Mouse (Mus musculus): Measurements from ENCODE around the gene Ifit1bl1. TPM values are rescaled to one million over a fixed set of nuclear protein-coding genes. Genes with fewer than 3 reads are reported as not detected.
"Not testable (repeated sequence)": the region's sequence is repeated elsewhere in the genome, so short reads cannot be mapped to it uniquely, and the experiment has no call there.

Ifit1bl1 gene
- total RNA-seq (2022), result 1 to 10 TPM; 1.3 to 2.1 (median 1.6) TPM

- DNase-seq (ENCODE audit: low spot score in 2 of 2), result not testable (repeated sequence)
Observed at GRCm38 (mm10) chr19:34601888-34602287, at the start of gene Ifit1bl1. Gene Ifit1bl1 (minus strand): TSS chr19:34601956.

GRCm38 (mm10) chr19:34650997-34651396 lies 49.2 kb upstream of the Ifit1bl1 start:
- no peak for DNase-seq (ENCODE audit: low spot score in 2 of 2)

DNA sequence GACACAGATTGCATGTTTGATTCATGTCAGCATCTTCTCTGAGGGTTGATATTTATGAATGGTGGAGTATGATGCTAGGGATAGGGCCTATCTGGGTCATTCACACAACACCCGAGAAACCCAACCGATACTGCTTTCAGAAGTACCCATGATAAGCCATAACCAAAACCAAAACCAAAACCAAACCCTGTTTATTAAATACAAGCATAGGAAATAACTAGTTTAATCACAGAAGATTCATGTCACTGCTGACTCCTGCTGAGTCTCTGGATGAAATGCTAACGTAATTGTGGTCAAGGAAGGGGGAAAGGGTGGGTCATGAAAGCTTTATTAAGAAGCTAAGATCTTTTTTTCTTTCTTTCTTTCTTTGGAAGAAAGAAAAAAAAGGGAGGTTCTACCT lies 48.5 kb upstream of the Ifit1bl1 start:
- DNase-seq (ENCODE audit: low spot score in 2 of 2), result no peak

DNA sequence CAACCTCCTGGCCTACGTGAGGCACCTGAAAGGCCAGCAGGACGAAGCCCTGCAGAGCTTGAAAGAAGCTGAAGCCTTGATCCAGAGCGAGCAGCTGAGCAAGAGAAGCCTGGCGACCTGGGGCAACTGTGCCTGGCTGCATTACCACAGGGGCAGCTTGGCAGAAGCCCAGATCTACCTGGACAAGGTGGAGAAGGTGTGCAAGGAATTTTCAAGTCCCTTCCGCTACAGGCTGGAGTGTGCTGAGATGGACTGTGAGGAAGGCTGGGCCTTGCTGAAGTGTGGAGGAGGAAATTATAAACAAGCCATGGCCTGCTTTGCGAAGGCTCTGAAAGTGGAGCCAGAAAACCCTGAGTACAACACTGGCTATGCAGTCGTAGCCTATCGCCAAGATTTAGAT lies 45.9 kb upstream of the Ifit1bl1 start:
- not testable (repeated sequence) for DNase-seq (ENCODE audit: low spot score in 2 of 2)

- no peak for DNase-seq (ENCODE audit: low spot score in 2 of 2)
Observed at GRCm38 (mm10) chr19:34642616-34643015, 40.9 kb upstream of the Ifit1bl1 start.

DNA sequence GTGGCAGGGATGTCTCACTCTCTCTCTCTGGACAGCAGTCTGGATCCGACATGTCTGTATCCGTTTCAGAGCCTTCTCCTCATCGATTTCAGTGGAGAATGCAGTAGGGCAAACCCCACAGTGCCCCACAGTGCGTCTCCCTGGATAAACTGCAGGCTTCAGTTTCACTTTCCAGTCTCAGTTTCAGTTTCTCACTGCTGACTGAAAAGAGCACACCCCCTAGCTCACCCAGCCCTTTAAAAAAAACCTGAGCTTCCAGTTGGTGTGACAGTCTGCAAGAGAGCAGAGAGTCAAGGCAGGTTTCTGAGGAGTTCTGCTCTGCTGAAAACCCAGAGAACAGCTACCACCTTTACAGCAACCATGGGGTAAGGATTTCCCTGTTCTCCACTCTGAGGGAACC lies 38.9 kb upstream of the Ifit1bl1 start, which contains the start of the genes Ifit1bl2 and Ifit1:
Gene Ifit1bl2, minus strand, starts transcription at position 121 of the 400 bp plus-strand sequence.
Gene Ifit1, plus strand, starts transcription at position 249 of the 400 bp plus-strand sequence.
- DNase-seq (ENCODE audit: low spot score in 2 of 2), result no peak

DNA sequence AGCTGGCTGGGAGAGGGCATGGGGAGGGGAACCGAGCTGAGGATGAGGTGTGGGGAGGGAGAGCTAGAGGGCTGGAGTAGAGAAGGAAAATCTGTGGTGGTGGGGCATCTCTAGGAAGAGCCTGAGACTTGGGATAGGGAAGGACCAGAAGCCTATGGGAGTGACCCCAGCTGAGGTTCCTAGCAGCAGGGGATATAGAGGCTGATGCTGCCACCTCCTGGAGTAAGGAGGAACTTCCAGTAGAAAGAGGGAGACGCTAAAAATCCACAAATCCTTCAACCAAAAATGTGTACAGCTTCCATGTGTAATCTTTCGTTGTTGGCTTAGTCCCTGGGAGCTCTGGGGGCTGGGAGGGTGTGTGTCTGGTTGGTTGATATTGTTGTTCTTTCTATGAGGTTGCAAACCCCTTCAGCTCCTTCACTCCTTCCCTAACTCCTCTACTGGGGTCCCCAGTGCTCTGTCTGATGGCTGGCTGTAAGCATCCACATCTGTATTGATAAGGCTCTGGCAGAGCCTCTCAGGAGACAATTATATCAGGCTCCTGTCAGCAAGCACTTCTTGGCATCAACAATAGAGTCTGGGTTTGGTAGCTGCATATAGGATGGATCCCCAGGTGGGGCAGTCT lies 35.3 kb upstream of the Ifit1bl1 start:
- DNase-seq (ENCODE audit: low spot score in 2 of 2), result peak; percentile 27 to 58

DNA sequence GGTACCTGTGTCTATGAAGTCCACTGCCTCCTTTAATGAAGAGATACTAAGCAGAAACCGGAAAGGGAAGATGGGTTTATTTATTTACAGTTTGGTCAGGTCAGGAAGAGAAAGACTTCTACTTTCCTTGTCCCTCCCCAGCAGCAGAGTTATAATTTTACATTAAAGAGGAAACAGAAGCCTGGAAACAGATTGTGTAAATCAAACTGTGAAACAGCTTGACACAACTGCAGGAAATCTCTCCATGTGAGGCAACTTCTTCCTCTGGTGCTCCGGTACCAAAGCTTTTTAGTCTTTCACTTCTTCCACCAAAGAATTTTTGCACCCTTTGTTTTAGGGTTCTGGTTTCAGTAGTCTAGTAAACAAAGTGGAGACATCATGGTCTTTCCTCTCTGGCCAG lies 31.7 kb upstream of the Ifit1bl1 start:
- no peak for DNase-seq (ENCODE audit: low spot score in 2 of 2)

DNA sequence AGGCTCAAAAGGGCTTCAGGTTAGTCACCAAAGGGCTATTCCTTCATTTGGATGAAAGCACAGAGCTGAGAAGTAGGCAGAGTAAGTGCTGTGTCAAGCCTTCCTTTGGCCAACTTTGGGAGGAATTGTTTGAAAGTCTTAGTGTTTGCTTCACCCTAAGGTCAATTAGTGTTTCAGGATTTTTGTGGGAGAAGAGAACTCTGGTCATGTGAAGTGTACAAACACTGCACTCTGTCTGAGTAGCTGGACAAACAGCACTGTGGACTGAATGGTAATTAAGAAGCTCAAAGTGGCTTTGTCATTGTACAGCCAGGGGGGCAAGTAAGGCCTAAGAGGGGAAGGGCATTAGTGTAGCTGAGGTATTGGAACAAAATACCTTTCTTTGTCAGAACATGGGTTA lies 29.7 kb upstream of the Ifit1bl1 start:
- no peak for DNase-seq (ENCODE audit: low spot score in 2 of 2)

GRCm38 (mm10) chr19:34627496-34627895 lies 25.7 kb upstream of the Ifit1bl1 start:
- no peak for DNase-seq (ENCODE audit: low spot score in 2 of 2)

DNA sequence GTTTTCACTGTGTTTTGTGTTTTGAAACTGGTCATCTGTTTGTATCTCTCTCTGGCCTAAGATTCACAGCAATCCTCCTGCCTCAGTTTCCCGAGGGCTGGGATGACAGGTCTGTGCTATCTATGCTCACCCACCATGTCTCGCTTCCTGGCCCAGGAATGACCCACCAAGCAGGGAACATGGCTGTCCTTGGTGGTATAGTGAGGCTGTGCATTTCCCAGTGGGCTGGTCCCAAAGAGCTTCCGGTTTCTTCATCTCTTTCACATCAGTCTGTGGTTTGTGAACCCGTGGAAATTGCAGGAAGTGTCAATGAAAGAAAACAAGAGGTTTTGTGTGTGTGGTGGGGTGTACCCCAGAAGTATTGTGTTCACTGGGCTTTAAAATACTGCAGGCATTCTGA lies 22.9 kb upstream of the Ifit1bl1 start:
- DNase-seq (ENCODE audit: low spot score in 2 of 2), result no peak

GRCm38 (mm10) chr19:34623781-34624180 lies 22.0 kb upstream of the Ifit1bl1 start:
- no peak for DNase-seq (ENCODE audit: low spot score in 2 of 2)

DNA sequence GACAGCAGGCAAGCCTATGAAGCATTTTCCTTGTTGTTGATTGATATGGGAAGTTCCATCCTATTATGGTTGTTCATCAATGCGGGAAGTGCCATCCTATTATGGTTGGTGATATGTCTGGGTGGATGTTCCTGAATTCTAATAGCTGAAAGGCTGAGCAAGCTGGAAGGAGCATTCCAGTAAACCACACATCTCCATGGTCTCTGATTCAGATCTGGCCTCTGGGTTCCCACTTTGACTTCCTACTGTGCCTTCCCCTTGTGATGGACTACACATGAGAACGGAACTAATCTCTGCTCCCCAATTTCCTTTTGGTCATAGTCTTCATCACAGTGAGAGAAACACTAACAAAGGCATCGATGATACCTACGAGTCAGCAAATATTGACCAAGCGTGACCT lies 19.1 kb upstream of the Ifit1bl1 start:
- DNase-seq (ENCODE audit: low spot score in 2 of 2), result no peak

DNA sequence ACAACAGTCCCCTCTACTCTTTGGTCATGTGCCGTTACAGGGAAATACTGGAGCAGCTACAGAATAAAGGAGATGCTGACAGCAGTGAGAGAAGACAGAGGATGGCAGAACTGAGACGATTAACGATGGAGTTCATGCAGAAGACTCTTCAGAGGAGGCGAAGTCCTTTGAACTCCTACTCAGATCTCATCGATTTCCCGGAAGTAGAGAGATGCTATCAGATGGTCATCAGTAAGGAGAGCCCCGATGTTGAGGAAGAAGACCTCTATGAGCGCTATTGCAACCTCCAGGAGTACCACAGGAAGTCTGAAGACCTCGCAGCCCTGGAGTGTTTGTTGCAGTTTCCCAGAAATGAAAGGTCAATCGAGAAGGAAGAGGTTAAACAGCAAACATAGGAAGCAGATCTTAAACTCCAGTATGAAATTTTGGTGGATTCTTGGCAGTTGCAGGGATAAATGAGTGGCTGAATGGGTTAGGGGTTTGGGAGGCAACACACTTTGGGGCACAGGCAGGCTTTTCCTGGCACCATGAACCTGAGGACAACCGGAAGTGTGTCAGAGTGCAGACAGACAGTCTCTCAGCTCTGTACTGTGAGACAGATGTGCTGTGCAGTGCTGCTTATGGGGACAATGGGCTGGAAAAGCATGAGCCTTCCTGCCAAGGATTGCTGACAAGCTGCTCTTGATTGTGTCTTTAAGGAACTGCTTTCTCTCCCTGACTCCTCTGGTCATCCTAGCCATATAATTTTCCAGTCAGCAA lies 10.7 kb upstream of the Ifit1bl1 start:
- DNase-seq (ENCODE audit: low spot score in 2 of 2), result not testable (repeated sequence)

GRCm38 (mm10) chr19:34610118-34610517 lies 8.4 kb upstream of the Ifit1bl1 start:
- not testable (repeated sequence) for DNase-seq (ENCODE audit: low spot score in 2 of 2)

DNA sequence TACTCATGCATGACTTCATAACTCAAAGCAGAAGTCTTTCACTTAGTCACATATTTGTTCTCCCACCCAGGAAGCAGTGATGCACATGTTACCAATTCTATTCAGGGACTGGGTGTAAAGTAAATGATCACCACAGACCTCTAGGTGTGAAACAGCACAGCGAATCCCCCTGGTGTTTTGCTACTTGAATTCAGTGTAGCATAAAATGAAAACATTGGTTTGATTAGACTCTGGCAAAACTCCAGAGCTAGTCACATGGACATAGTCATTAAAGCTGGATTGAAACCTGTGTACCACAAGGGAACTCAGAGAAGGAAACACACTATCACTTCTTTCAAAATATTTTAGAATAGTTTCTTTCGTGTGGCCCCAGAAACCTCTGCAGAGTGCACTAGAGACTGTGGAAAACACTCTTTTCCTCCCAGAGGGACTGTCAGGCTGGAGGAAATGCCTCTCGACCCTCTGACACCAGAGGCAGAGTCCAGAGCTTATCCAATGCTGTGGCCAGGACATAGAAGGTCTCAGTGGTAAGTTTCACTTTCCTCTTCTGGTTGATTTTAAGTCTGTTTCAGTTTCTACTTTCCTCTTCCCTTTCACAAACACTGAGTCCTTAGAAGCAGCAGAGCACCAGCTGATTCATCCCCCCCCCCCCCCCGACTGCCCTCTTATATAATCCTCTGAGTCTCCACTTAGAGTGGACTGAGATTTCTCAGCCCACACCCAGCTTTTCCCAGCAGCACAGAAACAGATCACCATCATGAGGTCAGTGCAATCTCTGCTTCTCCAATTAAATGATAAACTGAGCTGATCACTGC lies 5.7 kb upstream of the Ifit1bl1 start, which contains the start of gene Ifit3b:
Gene Ifit3b, plus strand, starts transcription at position 734 of the 815 bp plus-strand sequence.
- not testable (repeated sequence) for DNase-seq (ENCODE audit: low spot score in 2 of 2)

- no peak for DNase-seq (ENCODE audit: low spot score in 2 of 2)
Observed at GRCm38 (mm10) chr19:34605472-34605871, 3.7 kb upstream of the Ifit1bl1 start.

DNA sequence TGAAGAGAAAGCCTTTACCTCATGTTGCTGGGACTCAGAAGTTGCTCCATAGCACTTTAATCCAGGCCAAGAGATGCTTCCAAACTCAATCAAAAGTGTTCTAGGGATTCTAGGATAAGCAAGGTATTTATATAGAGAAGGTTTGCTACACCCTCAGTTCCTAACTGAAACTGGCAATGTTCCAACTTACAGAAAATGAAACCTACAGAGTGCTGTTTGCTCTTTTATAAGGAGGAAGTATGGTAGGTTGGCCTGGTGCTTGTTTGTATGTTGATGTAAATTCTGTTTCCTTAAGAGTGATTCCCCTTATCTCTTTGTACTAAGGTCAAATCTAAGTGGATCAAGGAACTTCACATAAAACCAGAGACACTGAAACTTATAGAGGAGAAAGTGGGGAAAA lies 2.5 kb downstream of the Ifit1bl1 start:
- DNase-seq (ENCODE audit: low spot score in 2 of 2), result not testable (repeated sequence)

- DNase-seq (ENCODE audit: low spot score in 2 of 2), result peak; percentile 38 to 55
Observed at GRCm38 (mm10) chr19:34598341-34598740, 3.4 kb downstream of the Ifit1bl1 start.

GRCm38 (mm10) chr19:34596811-34597210 lies 4.9 kb downstream of the Ifit1bl1 start:
- DNase-seq (ENCODE audit: low spot score in 2 of 2), result no peak

DNA sequence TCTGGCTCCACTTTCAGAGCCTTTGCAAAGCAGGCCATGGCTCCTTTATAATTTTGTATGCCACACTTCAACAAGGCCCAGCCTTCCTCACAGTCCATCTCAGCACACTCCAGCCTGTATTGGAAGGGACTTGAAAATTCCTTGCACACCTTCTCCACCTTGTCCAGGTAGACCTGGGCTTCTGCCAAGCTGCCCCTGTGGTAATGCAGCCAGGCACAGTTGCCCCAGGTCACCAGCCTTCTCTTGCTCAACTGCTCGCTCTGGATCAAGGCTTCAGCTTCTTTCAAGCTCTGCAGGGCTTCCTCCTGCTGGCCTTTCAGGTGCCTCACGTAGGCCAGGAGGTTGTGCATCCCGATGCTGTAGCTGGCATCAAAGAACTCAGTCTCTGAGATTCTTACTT lies 7.2 kb downstream of the Ifit1bl1 start:
- not testable (repeated sequence) for DNase-seq (ENCODE audit: low spot score in 2 of 2)

- no peak for DNase-seq (ENCODE audit: low spot score in 2 of 2)
Observed at GRCm38 (mm10) chr19:34593456-34593855, 8.3 kb downstream of the Ifit1bl1 start.
